Mouse (Mus musculus) kidney, embryonic 16.5 days (tissue): Measurements from ENCODE around the gene Gjc3. TPM values are rescaled to one million over a fixed set of nuclear protein-coding genes. Genes with fewer than 3 reads are reported as not detected.

Experiments used
- ATAC-seq: fragments of 200-750 bp; cut with Nextera tagmentation; 2 replicates; pipeline ENCODE4 v1.8.0; 2017; ENCODE audit warnings: moderate TSS enrichment; ENCODE audit not compliant: low FRiP score, low TSS enrichment
- H3K27ac ChIP-seq: fragments of 300-500 bp; sonication (generic); 2 replicates; pipeline ENCODE4 v1.5.1; 2014; ENCODE audit warnings: low read length
- H3K27me3 ChIP-seq: fragments of 300-500 bp; sonication (generic); 2 replicates; pipeline ENCODE4 v1.6.1; 2014; ENCODE audit warnings: low read length, control low read depth, mixed read lengths; ENCODE audit not compliant: insufficient read depth
- H3K36me3 ChIP-seq: fragments of 300-500 bp; sonication (generic); 2 replicates; pipeline ENCODE4 v1.6.1; 2014; ENCODE audit warnings: low read length, control low read depth, mixed read lengths; ENCODE audit not compliant: insufficient read depth
- H3K4me1 ChIP-seq: fragments of 300-500 bp; sonication (generic); 2 replicates; pipeline ENCODE4 v1.6.1; 2014; ENCODE audit warnings: low read length, control low read depth, mixed read lengths; ENCODE audit not compliant: insufficient read depth
- H3K4me2 ChIP-seq: fragments of 300-500 bp; sonication (generic); replicated peaks from 2 replicates; pipeline ENCODE4 v1.6.1; 2014; ENCODE audit warnings: low read depth, low read length
- H3K4me3 ChIP-seq: fragments of 300-500 bp; sonication (generic); 2 replicates; pipeline ENCODE4 v1.5.1; 2014; ENCODE audit warnings: mild to moderate bottlenecking, low read length
- H3K9ac ChIP-seq: fragments of 300-500 bp; sonication (generic); replicated peaks from 2 replicates; pipeline ENCODE4 v1.6.1; 2014; ENCODE audit warnings: low read length
- H3K9me3 ChIP-seq: fragments of 300-500 bp; sonication (generic); 2 replicates; pipeline ENCODE4 v1.6.1; 2016; ENCODE audit warnings: low read length, control low read depth
- WGBS: fragments of 180-500 bp; shearing (Covaris S2); extraction: QIAGEN DNeasy Blood & Tissue Kit; methylation state at CpG from one replicate; pipeline ENCODE4 v1.1.7; 2014; 5-methylcytosine and 5-hydroxymethylcytosine counted together
- polyA plus RNA-seq: library from polyadenylated mRNA; unstranded; fragments of >200 nt; fragmentation: Nextera tagmentation; extraction: Ambion mirVana; gene quantifications from 2 replicates; pipeline ENCODE4 v1.2.1, GENCODE M21; 2015

Gjc3 gene
- polyA plus RNA-seq, 1 experiment from 2014 or later: 0.04 TPM

DNA sequence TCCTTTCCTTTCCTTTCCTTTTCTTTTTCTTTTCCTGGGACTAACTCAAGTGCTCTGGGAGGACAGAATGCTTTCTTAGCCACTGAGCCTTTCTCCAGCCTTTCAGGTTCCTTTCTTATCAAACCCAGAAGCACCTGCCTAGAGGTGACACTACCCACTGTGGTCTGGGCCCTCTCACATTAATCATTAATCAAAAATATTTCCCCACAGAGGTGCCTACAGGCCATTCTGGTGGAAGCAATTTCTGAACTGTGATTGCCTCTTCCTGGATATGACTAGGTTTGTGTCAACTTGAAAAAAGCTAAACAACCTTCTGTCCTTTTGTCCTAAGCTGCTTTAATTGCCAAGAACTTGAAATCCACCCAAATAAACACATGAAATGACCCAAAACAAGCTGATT is 40.7 kb downstream of the Gjc3 start:
- ATAC-seq: no peak
- H3K4me2 ChIP-seq: no peak overlapping the region
- no peak overlapping the region for H3K9ac ChIP-seq
- no peaks in the 10 kb centered on the region for H3K36me3 ChIP-seq
- H3K27ac ChIP-seq: no peak overlapping the region
- no peaks in the 10 kb centered on the region for H3K9me3 ChIP-seq
- no peak overlapping the region for H3K4me3 ChIP-seq
- H3K4me1 ChIP-seq: no peaks in the 10 kb centered on the region
- no peaks in the 10 kb centered on the region for H3K27me3 ChIP-seq

GRCm38 (mm10) chr5:137921532-137921931 is 41.4 kb downstream of the Gjc3 start, which contains the start of gene Cyp3a13:
Gene Cyp3a13, minus strand, starts transcription at chr5:137921619.
- Histone ChIP-seq H3K4me2 (no peak within 1 kb of the TSS), H3K27ac (no peak within 1 kb of the TSS), H3K9me3 (no peaks in the 10 kb centered on the region), H3K9ac (no peak within 1 kb of the TSS), H3K4me3 (no peak within 1 kb of the TSS), H3K36me3 (no peaks in the 10 kb centered on the region), H3K27me3 (no peaks in the 10 kb centered on the region), H3K4me1 (no peaks in the 10 kb centered on the region)
- no peak for ATAC-seq
- 60% methylated on average over 2 of the region's 2 CpGs for WGBS

- Histone ChIP-seq H3K36me3 (no peaks in the 10 kb centered on the region), H3K4me2 (no peak overlapping the region), H3K4me3 (no peak overlapping the region), H3K4me1 (no peaks in the 10 kb centered on the region), H3K9me3 (no peaks in the 10 kb centered on the region), H3K27me3 (no peaks in the 10 kb centered on the region), H3K27ac (no peak overlapping the region), H3K9ac (no peak overlapping the region)
- 60% methylated on average over 6 of the region's 6 CpGs for WGBS
- no peak for ATAC-seq
These were observed 47.3 kb downstream of the Gjc3 start for GRCm38 (mm10) chr5:137915550-137915949.

GRCm38 (mm10) chr5:137914508-137914907 is 48.4 kb downstream of the Gjc3 start:
- Histone ChIP-seq H3K4me1 (no peaks in the 10 kb centered on the region), H3K27me3 (no peaks in the 10 kb centered on the region), H3K4me3 (no peak overlapping the region), H3K27ac (no peak overlapping the region), H3K9me3 (no peaks in the 10 kb centered on the region), H3K4me2 (no peak overlapping the region), H3K36me3 (no peaks in the 10 kb centered on the region), H3K9ac (no peak overlapping the region)
- ATAC-seq: no peak

DNA sequence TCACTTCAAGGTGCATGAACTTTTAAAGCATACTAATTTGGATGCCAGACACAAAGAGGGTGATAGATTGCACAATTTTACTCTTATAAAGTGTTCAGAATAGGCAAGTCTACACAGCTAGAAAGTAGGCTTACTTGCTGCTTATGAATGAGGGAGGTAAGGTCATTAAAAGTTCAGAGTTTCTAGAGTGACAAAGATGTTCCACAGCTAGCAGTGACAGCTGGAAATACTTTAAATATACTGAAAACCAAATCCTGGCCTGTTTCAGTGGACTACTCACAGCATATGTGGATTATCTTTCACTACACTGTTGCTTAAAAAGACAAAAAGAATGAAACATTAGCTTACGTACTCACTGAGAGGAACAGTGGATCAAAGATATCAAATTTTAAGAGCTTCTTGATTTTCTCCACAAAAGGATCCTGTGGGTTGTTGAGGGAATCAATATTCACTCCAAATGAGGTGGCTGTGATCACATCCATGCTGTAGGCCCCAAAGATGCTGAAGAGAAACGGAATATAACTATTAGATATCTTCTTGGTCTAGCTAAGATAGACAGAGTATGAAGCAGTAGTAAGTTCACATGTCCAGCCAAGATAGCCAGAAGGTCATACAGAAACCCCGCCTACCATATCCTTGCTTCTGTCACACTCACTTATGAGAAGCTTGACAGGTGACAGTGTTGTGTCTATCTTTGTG is 53.2 kb downstream of the Gjc3 start:
- no peak overlapping the region for H3K4me3 ChIP-seq
- no peak overlapping the region for H3K9ac ChIP-seq
- H3K27ac ChIP-seq: no peak overlapping the region
- 70% methylated on average over 3 of the region's 3 CpGs for WGBS
- no peak overlapping the region for H3K4me2 ChIP-seq
- ATAC-seq: no peak
- H3K27me3 ChIP-seq: no peaks in the 10 kb centered on the region
- H3K4me1 ChIP-seq: no peaks in the 10 kb centered on the region
- no peaks in the 10 kb centered on the region for H3K9me3 ChIP-seq
- no peaks in the 10 kb centered on the region for H3K36me3 ChIP-seq

Other genes starting within 250 kb of the Gjc3 start
- 2.1 and 2.2 TPM in 2 replicates for gene Nyap1, start 221.5 kb downstream of the Gjc3 start, polyA plus RNA-seq
- 126 and 129 TPM in 2 replicates for gene Tsc22d4, start 217.4 kb downstream of the Gjc3 start, polyA plus RNA-seq
- gene Ppp1r35, start 184.2 kb downstream of the Gjc3 start, polyA plus RNA-seq: 26.0 and 32.1 TPM in 2 replicates
- gene Mepce, start 175.4 kb downstream of the Gjc3 start, polyA plus RNA-seq: 11.0 and 11.2 TPM in 2 replicates
- gene Zcwpw1, start 175.3 kb downstream of the Gjc3 start, polyA plus RNA-seq: 24.8 and 31.8 TPM in 2 replicates
- gene Pilra, start 126.8 kb downstream of the Gjc3 start, polyA plus RNA-seq: 0.67 and 2.0 TPM in 2 replicates
- 0.47 TPM in 1 of 2 replicates, not detected in the other for gene Pilrb1, start 105.0 kb downstream of the Gjc3 start, polyA plus RNA-seq
- gene Pilrb2, start 91.3 kb downstream of the Gjc3 start, polyA plus RNA-seq: 0.40 and 1.0 TPM in 2 replicates
- 0.09 TPM in 1 of 2 replicates, not detected in the other for gene Cyp3a13, start 41.5 kb downstream of the Gjc3 start, polyA plus RNA-seq
- not detected in 2 replicates for gene Azgp1, start 18.4 kb upstream of the Gjc3 start, polyA plus RNA-seq
- not detected in 2 replicates for gene Smok3a, start 58.2 kb upstream of the Gjc3 start, polyA plus RNA-seq
- gene Smok3b, start 58.3 kb upstream of the Gjc3 start, polyA plus RNA-seq: not detected in 2 replicates
- gene Smok3c, start 90.1 kb upstream of the Gjc3 start, polyA plus RNA-seq: not detected in 2 replicates
- 22.7 and 25.7 TPM in 2 replicates for gene Zkscan1, start 122.0 kb upstream of the Gjc3 start, polyA plus RNA-seq
- 73.4 and 76.4 TPM in 2 replicates for gene Zscan21, start 153.8 kb upstream of the Gjc3 start, polyA plus RNA-seq
- gene Zfp113, start 192.6 kb upstream of the Gjc3 start, polyA plus RNA-seq: 22.1 and 29.5 TPM in 2 replicates
- gene Cops6, start 198.0 kb upstream of the Gjc3 start, polyA plus RNA-seq: 348 and 375 TPM in 2 replicates
- gene Ap4m1, start 208.9 kb upstream of the Gjc3 start, polyA plus RNA-seq: 26.1 and 29.5 TPM in 2 replicates
- 223 and 230 TPM in 2 replicates for gene Mcm7, start 209.3 kb upstream of the Gjc3 start, polyA plus RNA-seq
- 104 and 109 TPM in 2 replicates for gene Taf6, start 224.4 kb upstream of the Gjc3 start, polyA plus RNA-seq
- gene Cnpy4, start 224.4 kb upstream of the Gjc3 start, polyA plus RNA-seq: 64.7 and 67.0 TPM in 2 replicates
- 9.6 and 11.2 TPM in 2 replicates for gene Mblac1, start 231.2 kb upstream of the Gjc3 start, polyA plus RNA-seq